Mouse (Mus musculus): ENCODE measurements around the gene Gm45521. TPM values are rescaled to one million over a fixed set of nuclear protein-coding genes. Genes with fewer than 3 reads are reported as not detected.

Gm45521 gene
- total RNA-seq, 2 experiments from 2014 or later, result not detected

DNA sequence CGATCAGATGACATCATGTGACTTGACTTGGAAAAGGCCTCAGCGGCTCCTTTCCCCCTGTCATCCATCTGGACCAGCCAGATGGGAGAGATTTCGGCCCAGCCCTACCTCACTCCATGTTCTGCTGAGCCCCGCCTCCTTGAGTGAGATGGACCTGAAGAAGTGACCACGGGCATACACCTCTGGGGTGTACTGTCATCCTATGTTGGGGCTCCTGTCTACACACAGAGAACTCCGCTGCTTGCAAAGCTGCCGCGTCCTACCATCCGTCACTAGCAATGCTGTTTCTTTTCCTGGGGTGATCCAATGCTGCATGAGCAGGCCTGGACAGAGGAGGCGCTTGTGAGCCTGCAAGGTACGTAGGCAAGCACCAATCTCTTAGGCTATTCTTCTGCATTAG, 3.5 kb downstream of the Gm45521 start:
- H3K27ac ChIP-seq, result no peak overlapping the region
- no peak overlapping the region for H3K4me3 ChIP-seq
- no peak for DNase-seq
- peak; percentile 22; the same call in 1 of the 2 replicates for TF ChIP-seq CTCF (IDR thresholded peaks at IDR 0.05)
- intact Hi-C loops (cut with DNase I), result loop anchor here (10.0 kb wide), 2 partner anchors 204 to 384 kb away; no protein-coding TSS in a partner anchor

DNA sequence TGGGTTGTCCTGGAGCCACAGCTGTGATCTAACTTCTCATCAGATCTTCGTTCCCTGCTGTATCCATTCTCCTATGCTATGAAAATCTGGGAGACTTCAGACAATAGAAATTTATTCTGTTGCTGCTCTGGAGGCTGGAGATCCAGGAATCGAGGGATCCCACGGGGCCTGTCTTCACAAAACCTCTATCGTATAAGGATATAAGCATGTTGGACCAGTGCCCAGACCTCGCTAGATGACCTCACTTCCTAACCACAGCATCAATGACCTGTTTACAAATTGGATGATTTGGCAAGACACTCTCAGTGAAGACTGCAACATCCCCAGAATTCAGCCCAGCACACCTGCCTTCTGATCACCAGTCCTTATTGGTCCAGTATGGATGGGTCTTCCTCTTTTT, 4.6 kb downstream of the Gm45521 start:
- no peak for DNase-seq
- TF ChIP-seq CTCF (IDR thresholded peaks at IDR 0.05), result no peak
- no peak overlapping the region for H3K4me3 ChIP-seq
- no peak overlapping the region for H3K27ac ChIP-seq
- intact Hi-C loops (cut with DNase I), result loop anchor here (10.0 kb wide), 2 partner anchors 203 to 383 kb away; no protein-coding TSS in a partner anchor

DNA sequence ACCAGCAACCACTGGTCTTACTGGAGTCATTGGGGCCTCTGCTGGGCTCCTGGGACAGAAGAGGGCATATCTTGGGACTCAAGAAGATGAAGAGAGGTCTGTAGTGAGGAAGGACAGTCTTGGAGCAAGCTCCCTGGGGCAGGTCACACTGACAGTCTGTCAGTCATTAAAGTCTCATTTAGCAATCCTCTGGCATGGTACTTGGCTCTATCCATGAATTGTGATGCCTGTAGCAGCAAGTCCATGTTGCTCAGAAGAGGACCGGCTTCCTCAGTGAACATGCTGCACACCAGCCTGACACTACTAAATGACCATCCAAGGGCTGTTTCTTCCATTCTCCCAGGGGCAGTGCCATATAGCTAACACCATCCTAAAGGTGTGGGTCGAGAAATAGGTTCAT, 5.5 kb downstream of the Gm45521 start:
- no peak for TF ChIP-seq CTCF (IDR thresholded peaks at IDR 0.05)
- Histone ChIP-seq H3K4me3 (no peak overlapping the region), H3K27ac (no peak overlapping the region)
- DNase-seq, result no peak
- intact Hi-C loops (cut with DNase I), result loop anchor here (10.0 kb wide), 2 partner anchors 202 to 382 kb away; no protein-coding TSS in a partner anchor

DNA sequence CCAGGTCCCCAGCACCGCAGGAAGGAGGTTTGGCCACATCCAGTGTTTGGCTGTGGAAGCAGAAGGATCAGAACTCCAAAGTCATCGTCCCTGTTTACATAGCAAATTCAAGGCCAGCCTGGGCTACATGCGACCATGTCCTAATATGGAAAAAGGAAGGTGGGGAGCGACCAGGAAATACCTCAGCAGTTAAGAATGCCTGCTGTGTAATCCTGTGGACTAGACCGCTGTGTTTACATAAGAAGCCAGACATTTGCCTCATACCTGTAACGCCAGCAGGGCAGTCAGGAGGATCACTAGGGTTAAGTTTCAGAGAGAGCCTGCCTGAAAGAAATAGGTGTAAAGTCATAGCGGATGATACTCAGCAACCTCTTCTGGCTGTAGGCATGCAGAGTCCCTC, 6.1 kb downstream of the Gm45521 start:
- no peak for DNase-seq
- no peak overlapping the region for H3K4me3 ChIP-seq
- H3K27ac ChIP-seq, result no peak overlapping the region
- no peak for TF ChIP-seq CTCF (IDR thresholded peaks at IDR 0.05)
- intact Hi-C loops (cut with DNase I), result loop anchor here (10.0 kb wide), 2 partner anchors 202 to 382 kb away; no protein-coding TSS in a partner anchor

DNA sequence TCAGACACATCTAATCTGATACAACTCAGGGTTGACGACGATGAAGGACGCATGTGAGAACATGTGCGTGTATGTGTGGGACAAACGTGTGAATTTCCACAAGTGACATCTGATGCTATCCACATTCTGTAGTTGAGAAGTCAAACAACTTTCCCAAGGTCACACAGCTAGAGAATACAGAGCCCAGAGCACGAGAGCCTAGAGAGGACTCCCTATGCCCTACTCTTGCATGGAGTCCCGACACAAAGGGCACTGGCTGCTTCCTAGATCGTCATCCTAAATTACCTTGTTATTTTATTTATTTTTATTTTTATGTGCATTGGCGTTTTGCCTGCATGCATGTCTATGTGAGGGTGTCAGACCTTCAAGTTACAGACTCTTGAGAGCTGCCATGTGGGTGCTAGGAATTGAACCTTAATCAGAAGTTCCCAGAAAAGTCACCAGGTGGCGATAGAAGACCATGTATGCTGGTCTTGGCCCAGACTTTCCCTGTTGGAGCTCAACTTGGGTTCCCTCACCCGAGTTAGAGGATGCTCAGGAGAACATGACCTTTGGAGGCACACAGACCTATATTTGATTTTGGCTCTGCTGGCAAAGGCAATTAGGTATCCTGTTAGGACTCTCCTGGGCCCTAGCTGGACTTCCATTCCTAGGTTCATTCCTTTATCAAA, 7.3 kb downstream of the Gm45521 start:
- peak; percentile 83 for TF ChIP-seq CTCF (IDR thresholded peaks at IDR 0.05)
- intact Hi-C loops (cut with DNase I), result loop anchor here (1.0 to 10.0 kb wide), 3 partner anchors 80 to 380 kb away; no protein-coding TSS in a partner anchor

DNA sequence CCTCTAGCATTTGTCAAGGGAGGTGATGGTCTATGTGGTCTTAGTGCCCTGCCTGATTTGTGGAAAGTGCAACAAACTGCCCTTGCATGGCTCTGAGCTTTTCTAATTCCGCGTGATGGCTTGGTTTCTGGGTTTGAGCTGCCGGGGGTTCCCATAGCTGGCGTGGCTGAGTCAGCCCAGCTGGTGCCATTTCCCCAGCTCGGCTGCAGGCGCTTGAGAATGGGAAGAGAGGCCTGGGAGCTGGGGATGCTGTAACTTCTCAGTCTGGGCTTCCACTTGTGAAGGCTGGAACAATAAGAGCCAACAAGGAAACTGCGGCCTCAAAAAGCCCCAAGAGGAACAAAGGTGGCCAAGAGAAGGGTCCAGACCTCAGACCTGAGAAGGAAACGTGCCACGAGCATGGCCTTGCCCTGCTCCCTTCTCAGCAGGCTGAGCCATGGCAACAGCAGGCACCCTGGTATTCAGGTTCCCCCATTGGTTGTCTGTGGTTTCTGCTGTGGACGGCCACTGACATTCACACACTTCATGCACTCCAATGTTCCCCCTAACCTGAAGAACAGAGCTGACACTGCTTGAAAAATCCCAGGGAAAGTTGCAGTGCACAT, 14.9 kb downstream of the Gm45521 start:
- TF ChIP-seq CTCF (IDR thresholded peaks at IDR 0.05), result no peak
- intact Hi-C loops (cut with DNase I), result no loop called here
- no peak for DNase-seq
- Histone ChIP-seq H3K27ac (no peak overlapping the region), H3K4me3 (no peak overlapping the region)

More for the DNA sequence above, 7.3 kb downstream of the Gm45521 start:
- DNase-seq, result peak; percentile 48
- Histone ChIP-seq H3K27ac (no peak overlapping the region), H3K4me3 (no peak overlapping the region)

DNA sequence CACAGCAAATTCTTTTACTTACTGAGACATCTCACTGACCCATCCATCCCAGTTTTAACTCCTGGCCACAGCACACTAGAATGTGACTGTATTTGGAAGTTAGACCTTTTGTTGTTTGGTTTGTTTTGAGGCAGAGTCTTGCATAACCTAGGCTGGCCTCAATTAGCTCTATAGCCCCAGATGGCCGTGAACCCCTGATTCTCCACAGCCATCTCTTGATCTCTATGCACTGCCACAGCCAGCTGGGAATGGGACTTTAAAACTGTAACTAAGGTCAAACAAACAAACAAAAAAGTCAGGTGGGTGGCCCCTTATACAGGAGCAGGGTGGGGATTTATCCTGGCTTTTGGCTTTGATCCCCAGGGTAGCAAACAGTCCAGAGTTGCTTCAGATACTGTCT, 17.6 kb downstream of the Gm45521 start:
- no peak for DNase-seq
- Histone ChIP-seq H3K27ac (no peak overlapping the region), H3K4me3 (no peak overlapping the region)
- no peak for TF ChIP-seq CTCF (IDR thresholded peaks at IDR 0.05)
- intact Hi-C loops (cut with DNase I), result no loop called here

DNA sequence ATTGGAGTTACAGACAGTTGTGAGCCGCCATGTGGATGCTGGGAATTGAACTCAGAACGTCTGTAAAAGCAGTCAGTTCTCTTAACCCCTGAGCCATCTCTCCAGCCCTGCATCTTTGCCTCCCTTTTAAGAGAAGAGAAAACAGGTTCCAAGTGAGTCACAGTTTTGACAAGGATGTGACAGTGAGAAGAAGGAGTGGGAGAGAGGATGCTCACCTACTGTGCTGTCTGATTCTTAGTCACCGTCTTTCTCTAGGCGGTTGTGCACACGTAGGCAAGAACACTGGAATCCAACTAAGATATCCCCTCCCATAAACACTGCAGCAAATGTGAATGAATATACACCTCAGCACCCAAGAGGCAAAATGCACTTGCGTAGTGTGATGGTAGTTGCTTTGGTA, 18.1 kb downstream of the Gm45521 start:
- intact Hi-C loops (cut with DNase I), result no loop called here
- no peak for DNase-seq
- H3K27ac ChIP-seq, result no peak overlapping the region
- no peak overlapping the region for H3K4me3 ChIP-seq
- TF ChIP-seq CTCF (IDR thresholded peaks at IDR 0.05), result no peak

DNA sequence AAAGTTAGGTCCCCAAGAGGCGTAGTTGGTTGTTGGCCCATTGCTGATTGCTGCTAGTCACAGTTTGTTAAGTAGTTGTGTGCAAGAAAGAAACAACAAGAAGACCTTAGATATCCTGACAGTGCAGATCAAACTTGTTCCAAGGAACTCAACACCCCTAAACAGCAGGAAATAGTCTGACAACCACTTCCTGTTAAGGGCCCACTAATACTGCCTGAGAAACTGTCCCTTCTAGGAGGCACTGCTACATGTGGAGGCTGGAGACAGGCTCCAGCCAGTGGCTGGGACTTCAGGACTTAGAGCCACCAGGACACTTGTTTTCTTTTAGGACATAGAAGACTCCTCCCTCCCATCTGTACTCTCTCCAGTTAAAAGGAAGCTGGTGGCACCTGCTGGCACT, 20.4 kb downstream of the Gm45521 start:
- TF ChIP-seq CTCF (IDR thresholded peaks at IDR 0.05), result no peak
- H3K27ac ChIP-seq, result no peak overlapping the region
- intact Hi-C loops (cut with DNase I), result no loop called here
- no peak for DNase-seq
- no peak overlapping the region for H3K4me3 ChIP-seq

DNA sequence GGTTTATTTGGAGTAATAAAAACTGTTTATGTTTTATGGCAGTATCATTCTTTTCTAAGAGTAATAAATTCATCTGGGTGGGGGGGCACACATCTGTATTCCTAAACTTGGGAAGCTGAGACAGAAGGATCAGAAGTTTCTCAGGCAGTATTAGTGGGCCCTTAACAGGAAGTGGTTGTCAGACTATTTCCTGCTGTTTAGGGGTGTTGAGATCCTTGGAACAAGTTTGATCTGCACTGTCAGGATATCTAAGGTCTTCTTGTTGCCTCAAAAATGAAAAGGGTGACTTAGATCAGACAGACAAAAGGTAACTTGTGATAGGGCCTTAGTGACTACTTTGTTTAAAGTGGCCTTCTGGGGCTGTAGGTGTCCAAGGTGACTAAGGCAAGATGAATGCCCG, 21.1 kb downstream of the Gm45521 start:
- H3K4me3 ChIP-seq, result no peak overlapping the region
- H3K27ac ChIP-seq, result no peak overlapping the region
- no peak for DNase-seq
- intact Hi-C loops (cut with DNase I), result no loop called here
- TF ChIP-seq CTCF (IDR thresholded peaks at IDR 0.05), result no peak

DNA sequence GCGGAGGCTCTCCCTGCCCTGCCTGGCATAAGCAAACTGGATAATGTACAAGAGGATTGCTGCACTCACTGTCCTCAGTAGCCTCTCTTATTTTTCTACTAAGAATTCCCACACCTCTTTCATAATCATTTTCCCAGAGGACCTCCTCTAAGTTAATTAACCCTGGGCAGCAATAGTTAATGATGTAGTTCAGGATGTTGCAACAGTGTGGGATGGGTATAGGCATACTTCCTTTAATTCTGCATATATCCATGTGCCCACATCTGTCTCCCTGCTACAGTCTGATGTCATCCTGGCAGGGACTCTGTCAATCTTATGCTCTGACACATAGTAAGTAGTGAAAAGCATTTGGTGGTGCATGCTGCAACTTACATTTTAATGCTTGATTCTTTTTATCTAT, 24.1 kb downstream of the Gm45521 start:
- no peak for DNase-seq
- no peak for TF ChIP-seq CTCF (IDR thresholded peaks at IDR 0.05)
- no peak overlapping the region for H3K4me3 ChIP-seq
- H3K27ac ChIP-seq, result no peak overlapping the region
- intact Hi-C loops (cut with DNase I), result no loop called here

DNA sequence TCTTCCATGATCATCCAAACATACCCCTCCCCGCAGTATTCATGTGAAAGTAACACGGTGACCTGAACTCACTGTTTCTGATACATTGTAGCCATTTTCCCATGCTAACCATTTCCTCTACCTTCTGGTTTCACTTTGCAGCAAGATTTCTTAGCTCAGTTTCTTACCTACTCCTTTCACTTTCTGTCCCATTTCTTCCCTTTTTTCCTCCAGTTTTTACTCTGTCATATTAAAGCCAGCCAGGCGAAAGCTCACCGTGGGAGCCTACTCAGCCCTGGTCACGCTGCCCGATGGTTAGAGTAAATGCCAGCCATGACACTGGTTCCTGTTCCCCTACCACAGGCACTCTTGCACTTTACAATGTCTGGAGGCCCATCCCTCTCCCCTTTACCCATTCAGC, 29.8 kb downstream of the Gm45521 start:
- Histone ChIP-seq H3K4me3 (no peak overlapping the region), H3K27ac (no peak overlapping the region)
- DNase-seq, result no peak
- no peak for TF ChIP-seq CTCF (IDR thresholded peaks at IDR 0.05)
- intact Hi-C loops (cut with DNase I), result no loop called here

DNA sequence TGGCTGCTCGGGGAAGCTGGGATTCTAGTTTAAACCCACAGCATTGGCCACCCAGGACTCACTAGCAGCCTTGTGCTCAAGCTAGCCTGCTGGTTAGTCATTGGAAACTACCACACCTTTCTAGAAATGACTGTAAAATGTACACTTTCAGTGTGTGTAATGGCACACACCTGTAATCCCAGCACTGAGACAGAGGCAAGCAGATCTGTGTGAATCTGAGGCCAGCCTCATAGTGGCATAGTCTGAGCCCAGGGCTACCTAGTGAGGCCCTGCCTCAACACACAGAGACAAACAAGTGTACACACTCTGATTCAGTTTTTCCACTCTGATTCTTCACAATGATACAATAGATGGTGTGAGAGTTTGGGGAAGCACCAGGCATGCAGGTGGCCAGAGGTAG, 32.3 kb downstream of the Gm45521 start:
- intact Hi-C loops (cut with DNase I), result no loop called here
- Histone ChIP-seq H3K4me3 (no peak overlapping the region), H3K27ac (no peak overlapping the region)
- DNase-seq, result no peak
- no peak for TF ChIP-seq CTCF (IDR thresholded peaks at IDR 0.05)

DNA sequence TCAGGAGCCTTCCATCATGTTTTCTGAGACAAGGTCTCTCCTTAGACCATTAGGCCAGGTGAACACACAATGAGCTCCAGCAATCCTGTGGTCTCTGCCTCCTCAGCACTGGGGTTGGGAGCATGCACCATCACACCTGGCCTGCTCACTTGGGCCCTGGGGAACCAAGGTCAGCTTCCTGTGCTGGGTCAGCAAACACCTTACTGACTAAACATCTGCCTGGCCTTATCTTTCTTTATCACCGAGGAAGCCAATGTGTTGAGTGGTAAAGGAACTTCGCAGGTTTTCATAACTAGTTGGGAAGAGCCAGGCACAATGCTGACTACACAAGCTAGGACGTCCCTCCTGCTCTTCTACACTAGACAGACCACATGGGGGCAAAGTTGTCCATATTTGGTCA, 32.9 kb downstream of the Gm45521 start:
- no peak for DNase-seq
- intact Hi-C loops (cut with DNase I), result no loop called here
- H3K27ac ChIP-seq, result no peak overlapping the region
- no peak for TF ChIP-seq CTCF (IDR thresholded peaks at IDR 0.05)
- H3K4me3 ChIP-seq, result no peak overlapping the region
